Mouse (Mus musculus) heart, adult 2 months (tissue): ENCODE measurements around the gene Gm10663.

ENCODE experiments used
- CTCF ChIP-seq: fragments of 200-600 bp; IDR thresholded peaks from 2 replicates; pipeline ENCODE4 v1.8.1; 2022; ENCODE audit warnings: antibody characterized with exemption, mild to moderate bottlenecking, moderate library complexity
- EP300 ChIP-seq: fragments of 200-500 bp; IDR thresholded peaks from 2 replicates; pipeline ENCODE4 v1.6.1; 2011; ENCODE audit warnings: low read depth, low read length, control low read depth; ENCODE audit not compliant: insufficient read depth
- POLR2A ChIP-seq: fragments of 200-500 bp; IDR thresholded peaks from 2 replicates; pipeline ENCODE4 v1.6.1; 2011; ENCODE audit warnings: mild to moderate bottlenecking, low read depth, low read length, control low read depth; ENCODE audit not compliant: insufficient read depth

GRCm38 (mm10) chr8:65053554-65053953 lies 21.3 kb upstream of the Gm10663 start:
- TF ChIP-seq CTCF (no peak), EP300 (no peak), POLR2A (no peak)
